Mouse (Mus musculus) spleen, adult 12 weeks (tissue): ENCODE data around the gene Rsc1a1.

Source experiments
- DNase-seq: peaks from one replicate; pipeline ENCODE4 v3.0.0; 2022; ENCODE audit warnings: low spot score

Rsc1a1 gene

GRCm38 (mm10) chr4:141685499-141685898 is at the start of gene Rsc1a1:
TSS of gene Rsc1a1 (minus strand) at chr4:141685599.
- DNase-seq, result no peak

GRCm38 (mm10) chr4:141735206-141735560 is 49.8 kb upstream of the Rsc1a1 start:
- DNase-seq, result no peak

GRCm38 (mm10) chr4:141734446-141735205 is 49.2 kb upstream of the Rsc1a1 start:
- DNase-seq, result peak; percentile 79

- no peak for DNase-seq
These were observed 46.4 kb upstream of the Rsc1a1 start for GRCm38 (mm10) chr4:141731766-141732165.

- no peak for DNase-seq
These were observed 45.0 kb upstream of the Rsc1a1 start for GRCm38 (mm10) chr4:141730401-141730800.

GRCm38 (mm10) chr4:141729266-141729665 is 43.9 kb upstream of the Rsc1a1 start:
- no peak for DNase-seq

GRCm38 (mm10) chr4:141725738-141726137 is 40.3 kb upstream of the Rsc1a1 start:
- no peak for DNase-seq

- no peak for DNase-seq
These were observed 39.9 kb upstream of the Rsc1a1 start for GRCm38 (mm10) chr4:141725277-141725676.

- DNase-seq, result no peak
These were observed 39.2 kb upstream of the Rsc1a1 start for GRCm38 (mm10) chr4:141724594-141724993.

- DNase-seq, result no peak
These were observed 38.3 kb upstream of the Rsc1a1 start for GRCm38 (mm10) chr4:141723673-141724068.

- peak; percentile 89 for DNase-seq
These were observed 37.6 kb upstream of the Rsc1a1 start, which contains the start of gene Ddi2 for GRCm38 (mm10) chr4:141722731-141723672. TSS of gene Ddi2 (minus strand) at chr4:141723419.

GRCm38 (mm10) chr4:141721961-141722360 is 36.6 kb upstream of the Rsc1a1 start:
- DNase-seq, result no peak

GRCm38 (mm10) chr4:141720761-141721523 is 35.5 kb upstream of the Rsc1a1 start:
- DNase-seq, result no peak

GRCm38 (mm10) chr4:141719304-141719703 is 33.9 kb upstream of the Rsc1a1 start:
- DNase-seq, result no peak

- no peak for DNase-seq
These were observed 32.2 kb upstream of the Rsc1a1 start for GRCm38 (mm10) chr4:141717633-141718032.

- DNase-seq, result no peak
These were observed 29.6 kb upstream of the Rsc1a1 start for GRCm38 (mm10) chr4:141715027-141715426.

GRCm38 (mm10) chr4:141713598-141714142 is 28.3 kb upstream of the Rsc1a1 start:
- DNase-seq, result no peak

GRCm38 (mm10) chr4:141711250-141711649 is 25.9 kb upstream of the Rsc1a1 start:
- no peak for DNase-seq

GRCm38 (mm10) chr4:141708971-141709370 is 23.6 kb upstream of the Rsc1a1 start:
- DNase-seq, result no peak

GRCm38 (mm10) chr4:141708005-141708404 is 22.6 kb upstream of the Rsc1a1 start:
- DNase-seq, result no peak

GRCm38 (mm10) chr4:141705331-141705730 is 19.9 kb upstream of the Rsc1a1 start:
- no peak for DNase-seq

- no peak for DNase-seq
These were observed 19.2 kb upstream of the Rsc1a1 start for GRCm38 (mm10) chr4:141704625-141705024.
